Mouse (Mus musculus): ENCODE data around the gene Rgl2. TPM values are rescaled to one million over a fixed set of nuclear protein-coding genes. Genes with fewer than 3 reads are reported as not detected.
"Not testable (repeated sequence)": the region's sequence is repeated elsewhere in the genome, so short reads cannot be mapped to it uniquely, and the experiment has no call there.

Rgl2 gene
- polyA plus RNA-seq, 1 experiment from 2014 or later = 60.1 TPM

- Histone ChIP-seq H3K4me3 (no peak overlapping the region), H3K4me2 (no peak overlapping the region), H3K36me3 (peaks cover 50% of the 10 kb centered on the region), H3K9me3 (no peaks in the 10 kb centered on the region), H3K9ac (no peak overlapping the region), H3K4me1 (replicated peaks) (peaks cover 37% of the 10 kb centered on the region), H3K27me3 (no peaks in the 10 kb centered on the region), H3K27ac (replicated peaks) (no peak overlapping the region)
- ATAC-seq (ENCODE audit: low FRiP score, low read depth) = no peak
- WGBS = 95% methylated on average over 10 of the region's 10 CpGs
Observed at GRCm38 (mm10) chr17:33947430-33948089, 18.2 kb downstream of the Rgl2 start.

- no peak overlapping the region for H3K4me3 ChIP-seq
- H3K27ac ChIP-seq (replicated peaks) = no peak overlapping the region
- H3K9ac ChIP-seq = no peak overlapping the region
- no peaks in the 10 kb centered on the region for H3K27me3 ChIP-seq
- 88% methylated on average over 22 of the region's 22 CpGs for WGBS
- peaks cover 57% of the 10 kb centered on the region for H3K36me3 ChIP-seq
- no peak overlapping the region for H3K4me2 ChIP-seq
- no peaks in the 10 kb centered on the region for H3K9me3 ChIP-seq
- H3K4me1 ChIP-seq (replicated peaks) = peaks cover 45% of the 10 kb centered on the region
- ATAC-seq (ENCODE audit: low FRiP score, low read depth) = no peak
Observed at GRCm38 (mm10) chr17:33948090-33948904, 19.0 kb downstream of the Rgl2 start.

GRCm38 (mm10) chr17:33948905-33949537 is 19.7 kb downstream of the Rgl2 start:
- no peaks in the 10 kb centered on the region for H3K9me3 ChIP-seq
- H3K4me3 ChIP-seq = no peak overlapping the region; the same call in 1 of the 2 replicates
- WGBS = 91% methylated on average over 19 of the region's 19 CpGs
- no peaks in the 10 kb centered on the region for H3K27me3 ChIP-seq
- H3K9ac ChIP-seq = no peak overlapping the region
- peaks cover 52% of the 10 kb centered on the region for H3K4me1 ChIP-seq (replicated peaks)
- H3K4me2 ChIP-seq = no peak overlapping the region
- ATAC-seq (ENCODE audit: low FRiP score, low read depth) = no peak
- H3K36me3 ChIP-seq = peaks cover 58% of the 10 kb centered on the region
- H3K27ac ChIP-seq (replicated peaks) = no peak overlapping the region

- peaks cover 61% of the 10 kb centered on the region for H3K4me1 ChIP-seq (replicated peaks)
- no peak; the same call in 1 of the 2 replicates for ATAC-seq (ENCODE audit: low FRiP score, low read depth)
- peak overlapping the region; percentile 83 for H3K4me2 ChIP-seq
- 78% methylated on average over 10 of the region's 10 CpGs for WGBS
- H3K9me3 ChIP-seq = no peaks in the 10 kb centered on the region
- H3K4me3 ChIP-seq = peak overlapping the region; percentile 49
- peak overlapping the region; percentile 91 for H3K27ac ChIP-seq (replicated peaks)
- H3K9ac ChIP-seq = peak overlapping the region; percentile 61
- H3K36me3 ChIP-seq = peaks cover 51% of the 10 kb centered on the region
- H3K27me3 ChIP-seq = no peaks in the 10 kb centered on the region
Observed at GRCm38 (mm10) chr17:33950131-33950625, 20.8 kb downstream of the Rgl2 start.

- Histone ChIP-seq H3K4me3 (peak within 1 kb of the TSS; percentile 49), H3K4me1 (replicated peaks) (peaks cover 62% of the 10 kb centered on the region)
Observed at GRCm38 (mm10) chr17:33951021-33951946, 21.9 kb downstream of the Rgl2 start, which contains the start of gene B3galt4. Gene B3galt4 (minus strand): TSS chr17:33951488.

GRCm38 (mm10) chr17:33952015-33952414 is 22.7 kb downstream of the Rgl2 start:
- 79% methylated on average over 13 of the region's 13 CpGs for WGBS
- Histone ChIP-seq H3K4me3 (peak overlapping the region; percentile 49), H3K4me2 (peak overlapping the region; percentile 83), H3K9ac (peak overlapping the region; percentile 61; the same call in 1 of the 2 replicates), H3K36me3 (peaks cover 36% of the 10 kb centered on the region), H3K27ac (replicated peaks) (peak overlapping the region; percentile 91; the same call in 1 of the 2 replicates), H3K4me1 (replicated peaks) (peaks cover 69% of the 10 kb centered on the region)
- not testable (repeated sequence) for H3K27me3 ChIP-seq; ATAC-seq (ENCODE audit: low FRiP score, low read depth); H3K9me3 ChIP-seq

More at GRCm38 (mm10) chr17:33951021-33951946, 21.9 kb downstream of the Rgl2 start, which contains the start of gene B3galt4:
- no peaks in the 10 kb centered on the region for H3K27me3 ChIP-seq
- peak within 1 kb of the TSS; percentile 83 for H3K4me2 ChIP-seq
- under 1% methylated on average over 43 of the region's 45 CpGs for WGBS
- H3K27ac ChIP-seq (replicated peaks) = peak within 1 kb of the TSS; percentile 91
- H3K9ac ChIP-seq = peak within 1 kb of the TSS; percentile 61
- peaks cover 40% of the 10 kb centered on the region for H3K36me3 ChIP-seq
- ATAC-seq (ENCODE audit: low FRiP score, low read depth) = peak; percentile 79
- H3K9me3 ChIP-seq = no peaks in the 10 kb centered on the region

GRCm38 (mm10) chr17:33952879-33953278 is 23.5 kb downstream of the Rgl2 start:
- Histone ChIP-seq H3K4me2 (no peak overlapping the region), H3K27me3 (no peaks in the 10 kb centered on the region), H3K36me3 (peaks cover 30% of the 10 kb centered on the region), H3K9ac (no peak overlapping the region), H3K27ac (replicated peaks) (no peak overlapping the region), H3K9me3 (no peaks in the 10 kb centered on the region), H3K4me3 (no peak overlapping the region), H3K4me1 (replicated peaks) (peaks cover 70% of the 10 kb centered on the region)
- 82% methylated on average over 4 of the region's 4 CpGs for WGBS
- no peak for ATAC-seq (ENCODE audit: low FRiP score, low read depth)

- peaks cover 70% of the 10 kb centered on the region for H3K4me1 ChIP-seq (replicated peaks)
Observed at GRCm38 (mm10) chr17:33953310-33953709, 24.0 kb downstream of the Rgl2 start.

GRCm38 (mm10) chr17:33953961-33954565 is 24.7 kb downstream of the Rgl2 start:
- H3K9ac ChIP-seq = peak overlapping the region; percentile 90
- H3K4me1 ChIP-seq (replicated peaks) = peaks cover 65% of the 10 kb centered on the region
- 0 out of 2 replicates have a peak overlapping the region, but pooled peaks have one; percentile 87 for H3K27ac ChIP-seq (replicated peaks)
- no peak for ATAC-seq (ENCODE audit: low FRiP score, low read depth)
- 31% methylated on average over 5 of the region's 5 CpGs for WGBS
- peak overlapping the region; percentile 86 for H3K4me2 ChIP-seq
- H3K27me3 ChIP-seq = no peaks in the 10 kb centered on the region
- H3K36me3 ChIP-seq = peaks cover 20% of the 10 kb centered on the region
- H3K9me3 ChIP-seq = no peaks in the 10 kb centered on the region
- peak overlapping the region; percentile 76 for H3K4me3 ChIP-seq

More at GRCm38 (mm10) chr17:33953310-33953709, 24.0 kb downstream of the Rgl2 start:
- Histone ChIP-seq H3K4me2 (no peak overlapping the region), H3K4me3 (no peak overlapping the region), H3K36me3 (peaks cover 27% of the 10 kb centered on the region), H3K27me3 (no peaks in the 10 kb centered on the region), H3K27ac (replicated peaks) (no peak overlapping the region), H3K9me3 (no peaks in the 10 kb centered on the region), H3K9ac (no peak overlapping the region)
- ATAC-seq (ENCODE audit: low FRiP score, low read depth) = no peak
- WGBS = 86% methylated on average over 3 of the region's 3 CpGs

- ATAC-seq (ENCODE audit: low FRiP score, low read depth) = peak; percentile 49; the same call in 1 of the 2 replicates
- H3K9me3 ChIP-seq = no peaks in the 10 kb centered on the region
- H3K27ac ChIP-seq (replicated peaks) = peak overlapping the region; percentile 87
- peaks cover 26% of the 10 kb centered on the region for H3K36me3 ChIP-seq
- no peaks in the 10 kb centered on the region for H3K27me3 ChIP-seq
- WGBS = under 1% methylated on average over 33 of the region's 33 CpGs
- peaks cover 57% of the 10 kb centered on the region for H3K4me1 ChIP-seq (replicated peaks)
- peak overlapping the region; percentile 76 for H3K4me3 ChIP-seq
- peak overlapping the region; percentile 86 for H3K4me2 ChIP-seq
- peak overlapping the region; percentile 90 for H3K9ac ChIP-seq
Observed at GRCm38 (mm10) chr17:33954646-33955554, 25.6 kb downstream of the Rgl2 start.
